Mouse (Mus musculus): ENCODE data around the gene Smarcb1. TPM values are rescaled to one million over a fixed set of nuclear protein-coding genes. Genes with fewer than 3 reads are reported as not detected.

Smarcb1 gene
- polyA plus RNA-seq, 2 experiments, result 116 to 177 TPM

GRCm38 (mm10) chr10:75882433-75883231 lies 38.8 kb downstream of the Smarcb1 start:
- peak; percentile 67; the same call in 1 of the 2 replicates for ATAC-seq (ENCODE audit: low FRiP score, low read depth)
- no peak for TF ChIP-seq POLR2A (IDR thresholded peaks at IDR 0.05; ENCODE audit: borderline replicate concordance, extremely low read depth, insufficient read depth, insufficient read length)
- peak overlapping the region; percentile 23; the same call in 1 of the 2 replicates for H3K4me2 ChIP-seq (replicated peaks; ENCODE audit: low read depth, low read length, severe bottlenecking)
- H3K9me3 ChIP-seq (ENCODE audit: control insufficient read depth, low read length), result no peaks in the 10 kb centered on the region
- no peaks in the 10 kb centered on the region for H3K27me3 ChIP-seq (ENCODE audit: control insufficient read depth, insufficient read depth, low read length)
- WGBS, result 5% methylated on average over 15 of the region's 15 CpGs
- no peak overlapping the region for H3K27ac ChIP-seq (replicated peaks; ENCODE audit: low read depth, low read length)
- no peak overlapping the region for H3K9ac ChIP-seq (ENCODE audit: low read depth, low read length, severe bottlenecking)
- no peak for DNase-seq (ENCODE audit: low spot score)
- no peak overlapping the region for H3K4me3 ChIP-seq (replicated peaks; ENCODE audit: low read length)
- H3K36me3 ChIP-seq (ENCODE audit: control insufficient read depth, insufficient read depth, low read length), result no peaks in the 10 kb centered on the region
- peaks cover 13% of the 10 kb centered on the region for H3K4me1 ChIP-seq (ENCODE audit: control insufficient read depth, insufficient read depth, low read length)

- no peaks in the 10 kb centered on the region for H3K9me3 ChIP-seq (ENCODE audit: control insufficient read depth, low read length)
Observed at GRCm38 (mm10) chr10:75881578-75882432, 39.6 kb downstream of the Smarcb1 start.

GRCm38 (mm10) chr10:75880771-75881577 lies 40.4 kb downstream of the Smarcb1 start:
- H3K36me3 ChIP-seq (ENCODE audit: control insufficient read depth, insufficient read depth, low read length), result no peaks in the 10 kb centered on the region
- DNase-seq (ENCODE audit: low spot score) (no peak), ATAC-seq (ENCODE audit: low FRiP score, low read depth) (no peak)
- WGBS, result 44% methylated on average over 6 of the region's 6 CpGs
- no peak overlapping the region for H3K9ac ChIP-seq (ENCODE audit: low read depth, low read length, severe bottlenecking)
- peak overlapping the region; percentile 48 for H3K27ac ChIP-seq (replicated peaks; ENCODE audit: low read depth, low read length)
- no peaks in the 10 kb centered on the region for H3K9me3 ChIP-seq (ENCODE audit: control insufficient read depth, low read length)
- no peaks in the 10 kb centered on the region for H3K27me3 ChIP-seq (ENCODE audit: control insufficient read depth, insufficient read depth, low read length)
- peaks cover 13% of the 10 kb centered on the region for H3K4me1 ChIP-seq (ENCODE audit: control insufficient read depth, insufficient read depth, low read length)
- no peak overlapping the region for H3K4me3 ChIP-seq (replicated peaks; ENCODE audit: low read length)
- TF ChIP-seq POLR2A (IDR thresholded peaks at IDR 0.05; ENCODE audit: borderline replicate concordance, extremely low read depth, insufficient read depth, insufficient read length), result no peak
- no peak overlapping the region for H3K4me2 ChIP-seq (replicated peaks; ENCODE audit: low read depth, low read length, severe bottlenecking)

More at GRCm38 (mm10) chr10:75881578-75882432, 39.6 kb downstream of the Smarcb1 start:
- ATAC-seq (ENCODE audit: low FRiP score, low read depth) (no peak), DNase-seq (ENCODE audit: low spot score) (no peak)
- Histone ChIP-seq H3K4me3 (replicated peaks; ENCODE audit: low read length) (no peak overlapping the region), H3K36me3 (ENCODE audit: control insufficient read depth, insufficient read depth, low read length) (no peaks in the 10 kb centered on the region), H3K27ac (replicated peaks; ENCODE audit: low read depth, low read length) (peak overlapping the region; percentile 48), H3K9ac (ENCODE audit: low read depth, low read length, severe bottlenecking) (no peak overlapping the region), H3K4me1 (ENCODE audit: control insufficient read depth, insufficient read depth, low read length) (peaks cover 13% of the 10 kb centered on the region), H3K27me3 (ENCODE audit: control insufficient read depth, insufficient read depth, low read length) (no peaks in the 10 kb centered on the region), H3K4me2 (replicated peaks; ENCODE audit: low read depth, low read length, severe bottlenecking) (no peak overlapping the region)
- no peak for TF ChIP-seq POLR2A (IDR thresholded peaks at IDR 0.05; ENCODE audit: borderline replicate concordance, extremely low read depth, insufficient read depth, insufficient read length)
- WGBS, result 20% methylated on average over 20 of the region's 20 CpGs

GRCm38 (mm10) chr10:75880351-75880750 lies 41.1 kb downstream of the Smarcb1 start:
- TF ChIP-seq POLR2A (IDR thresholded peaks at IDR 0.05; ENCODE audit: borderline replicate concordance, extremely low read depth, insufficient read depth, insufficient read length), result no peak
- Histone ChIP-seq H3K27ac (replicated peaks; ENCODE audit: low read depth, low read length) (0 out of 2 replicates have a peak overlapping the region, but pooled peaks have one; percentile 38), H3K4me2 (replicated peaks; ENCODE audit: low read depth, low read length, severe bottlenecking) (no peak overlapping the region), H3K4me3 (replicated peaks; ENCODE audit: low read length) (no peak overlapping the region), H3K9ac (ENCODE audit: low read depth, low read length, severe bottlenecking) (no peak overlapping the region), H3K27me3 (ENCODE audit: control insufficient read depth, insufficient read depth, low read length) (no peaks in the 10 kb centered on the region), H3K36me3 (ENCODE audit: control insufficient read depth, insufficient read depth, low read length) (no peaks in the 10 kb centered on the region), H3K9me3 (ENCODE audit: control insufficient read depth, low read length) (no peaks in the 10 kb centered on the region), H3K4me1 (ENCODE audit: control insufficient read depth, insufficient read depth, low read length) (peaks cover 13% of the 10 kb centered on the region)
- 97% methylated on average over 10 of the region's 10 CpGs for WGBS
- ATAC-seq (ENCODE audit: low FRiP score, low read depth) (no peak), DNase-seq (ENCODE audit: low spot score) (no peak)
